ENCODE assay signal across 8 mouse cellular contexts in genomic region chr5:139075125-139075524, GRCm38 (mm10).
DNase-seq lines count a peak whose midpoint lies in the region; ATAC-seq and TF ChIP-seq lines count a peak whose summit lies in the region.

No protein-coding gene starts in this region.

- H3K4me3 ChIP-seq in kidney, postnatal 0 days (replicated peaks; ENCODE audit: low read depth, low read length): no peak overlapping the region
- H3K4me3 ChIP-seq in lung, embryonic 15.5 days: no peak overlapping the region

- WGBS in kidney, postnatal 0 days: 55% methylated on average over 3 of the region's 3 CpGs
- WGBS in lung, embryonic 15.5 days: 44% methylated on average over 3 of the region's 3 CpGs

- no peak overlapping the region for H3K27ac ChIP-seq in kidney, postnatal 0 days
- no peak overlapping the region for H3K27ac ChIP-seq in lung, embryonic 15.5 days

- H3K4me2 ChIP-seq in kidney, postnatal 0 days (ENCODE audit: low read length): no peak overlapping the region
- no peak overlapping the region for H3K4me2 ChIP-seq in lung, embryonic 15.5 days

- intact Hi-C loops in gastrocnemius, postnatal 14 days (cut with DNase I; ENCODE audit: low total_unique reads): loop anchor here (5.0 kb wide), 1 partner anchor 107 kb away; no protein-coding TSS in a partner anchor

- DNase-seq in B cell, adult 2 months: peak; percentile 81 to 82
- DNase-seq in Muller cell, postnatal 12 days (ENCODE audit: inconsistent ontology term): peak; percentile 47
- peak; percentile 85 to 86 for DNase-seq in cerebellum, postnatal 10 days
- peak; percentile 68 for DNase-seq in gastrocnemius, postnatal 14 days
- DNase-seq in kidney, postnatal 0 days (ENCODE audit: low spot score): peak; percentile 67
- peak; percentile 76 for DNase-seq in retina, embryonic 14.5 days (ENCODE audit: low spot score)
- DNase-seq in thymus, postnatal 36 days: peak; percentile 61 to 66

- peak; percentile 78 for TF ChIP-seq CTCF in kidney, postnatal 0 days (IDR thresholded peaks at IDR 0.05; ENCODE audit: low read depth)

- H3K9me3 ChIP-seq in kidney, postnatal 0 days (replicated peaks; ENCODE audit: low read length): no peaks in the 10 kb centered on the region
- no peaks in the 10 kb centered on the region for H3K9me3 ChIP-seq in lung, embryonic 15.5 days

- no peaks in the 10 kb centered on the region; the same call in 1 of the 2 replicates for H3K4me1 ChIP-seq in kidney, postnatal 0 days (replicated peaks; ENCODE audit: insufficient read depth, low read length)
- peaks cover 30% of the 10 kb centered on the region for H3K4me1 ChIP-seq in lung, embryonic 15.5 days

- H3K27me3 ChIP-seq in kidney, postnatal 0 days (ENCODE audit: insufficient read depth, low read length): no peaks in the 10 kb centered on the region
- no peaks in the 10 kb centered on the region for H3K27me3 ChIP-seq in lung, embryonic 15.5 days

- no peak for ATAC-seq in kidney, postnatal 0 days (replicated peaks; ENCODE audit: low FRiP score, low read depth)
- ATAC-seq in lung, embryonic 15.5 days (ENCODE audit: borderline replicate concordance, extremely low read depth, low FRiP score, low TSS enrichment): peak; percentile 55; the same call in 1 of the 2 replicates

- H3K36me3 ChIP-seq in kidney, postnatal 0 days (ENCODE audit: insufficient read depth, low read length): no peaks in the 10 kb centered on the region
- H3K36me3 ChIP-seq in lung, embryonic 15.5 days: no peaks in the 10 kb centered on the region

- no peak overlapping the region for H3K9ac ChIP-seq in kidney, postnatal 0 days (ENCODE audit: low read depth, low read length)
- H3K9ac ChIP-seq in lung, embryonic 15.5 days: no peak overlapping the region
